Mouse (Mus musculus) stomach, embryonic 15.5 days (tissue): Measurements from ENCODE around the gene Klhl36. TPM values are rescaled to one million over a fixed set of nuclear protein-coding genes. Genes with fewer than 3 reads are reported as not detected.
A peak's percentile ranks its signal among the peaks of the same experiment; 100 is the strongest.

Experiments
- ATAC-seq: fragments of 200-750 bp; cut with Nextera tagmentation; 2 replicates; pipeline ENCODE4 v1.8.0; 2017; ENCODE audit warnings: low read depth, moderate number of reproducible peaks, moderate TSS enrichment; ENCODE audit not compliant: insufficient read depth, low FRiP score
- H3K27ac ChIP-seq: fragments of 300-500 bp; sonication (generic); 2 replicates; pipeline ENCODE4 v1.5.1; 2015; ENCODE audit warnings: mild to moderate bottlenecking, inconsistent platforms
- H3K27me3 ChIP-seq: fragments of 300-500 bp; sonication (generic); replicated peaks from 2 replicates; pipeline ENCODE4 v1.6.1; 2015; ENCODE audit warnings: inconsistent platforms
- H3K36me3 ChIP-seq: fragments of 300-500 bp; sonication (generic); 2 replicates; pipeline ENCODE4 v1.6.1; 2015; ENCODE audit warnings: inconsistent platforms
- H3K4me1 ChIP-seq: fragments of 300-500 bp; sonication (generic); 2 replicates; pipeline ENCODE4 v1.6.1; 2015; ENCODE audit warnings: inconsistent platforms
- H3K4me2 ChIP-seq: fragments of 300-500 bp; sonication (generic); 2 replicates; pipeline ENCODE4 v1.6.1; 2015; ENCODE audit warnings: mild to moderate bottlenecking, inconsistent platforms
- H3K4me3 ChIP-seq: fragments of 300-500 bp; sonication (generic); replicated peaks from 2 replicates; pipeline ENCODE4 v1.5.1; 2015; ENCODE audit warnings: inconsistent platforms
- H3K9ac ChIP-seq: fragments of 300-500 bp; sonication (generic); 2 replicates; pipeline ENCODE4 v1.6.1; 2015; ENCODE audit warnings: inconsistent platforms
- H3K9me3 ChIP-seq: fragments of 300-500 bp; sonication (generic); 2 replicates; pipeline ENCODE4 v1.6.1; 2016; ENCODE audit warnings: inconsistent platforms
- WGBS: fragments of 180-500 bp; shearing (Covaris S2); methylation state at CpG from one replicate; pipeline ENCODE4 v1.1.7; 2015; 5-methylcytosine and 5-hydroxymethylcytosine counted together
- polyA plus RNA-seq: library from polyadenylated mRNA; unstranded; fragments of >200 nt; fragmentation: Nextera tagmentation; extraction: Ambion mirVana; gene quantifications from 2 replicates; pipeline ENCODE4 v1.2.1, GENCODE M21; 2015

The Klhl36 gene
- polyA plus RNA-seq, 1 experiment from 2014 or later, result 12.3 TPM

DNA sequence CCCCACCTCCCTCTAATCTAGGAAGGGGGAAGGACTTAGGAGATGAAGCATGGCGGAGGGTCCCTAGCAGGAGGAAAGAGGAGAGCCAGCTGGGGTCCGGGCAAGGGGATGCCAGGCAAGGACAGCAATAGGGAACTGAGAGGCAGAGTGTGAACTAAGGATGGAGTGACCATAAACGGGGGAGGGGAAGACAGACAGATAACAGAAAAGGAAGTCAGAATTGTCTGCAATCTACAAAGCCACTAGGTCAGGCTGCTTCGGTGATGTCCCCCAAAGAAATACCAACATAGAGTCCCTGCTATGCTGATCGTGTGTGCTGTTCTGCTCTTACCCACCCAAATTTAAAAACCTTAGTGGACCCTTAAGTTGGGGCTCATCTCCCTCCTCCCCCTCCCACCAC, 35.1 kb upstream of the Klhl36 start:
- Histone ChIP-seq H3K27me3 (no peaks in the 10 kb centered on the region), H3K27ac (peak overlapping the region; percentile 79), H3K9me3 (no peaks in the 10 kb centered on the region), H3K4me1 (peaks cover 73% of the 10 kb centered on the region), H3K4me3 (no peak overlapping the region), H3K36me3 (peaks cover 8% of the 10 kb centered on the region; the same call in 1 of the 2 replicates), H3K9ac (no peak overlapping the region), H3K4me2 (no peak overlapping the region)
- WGBS, result 68% methylated on average over 5 of the region's 5 CpGs
- no peak for ATAC-seq

DNA sequence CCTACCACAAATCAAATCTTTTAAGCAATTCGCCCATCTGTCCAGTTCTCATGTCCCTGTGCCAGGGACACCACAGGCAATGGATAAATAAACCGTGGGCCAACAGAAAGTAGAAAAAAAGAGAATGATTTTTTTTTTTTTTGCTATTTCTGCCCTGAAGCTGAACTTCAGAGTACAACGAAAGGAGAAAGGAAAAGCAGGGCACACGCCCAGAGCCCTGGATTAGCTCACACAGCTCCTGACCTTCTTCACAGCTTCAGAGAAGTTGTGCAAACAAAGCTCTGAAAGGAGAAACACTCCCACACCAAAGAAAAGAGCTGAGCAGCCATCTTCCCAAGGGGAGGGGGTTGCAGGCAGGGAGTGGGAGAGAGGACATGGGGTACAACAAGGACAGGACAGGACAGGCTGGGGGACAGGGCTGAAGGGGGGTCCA, 34.3 kb upstream of the Klhl36 start:
- H3K9me3 ChIP-seq, result no peaks in the 10 kb centered on the region
- peak overlapping the region; percentile 79 for H3K27ac ChIP-seq
- H3K36me3 ChIP-seq, result 0 out of 2 replicates have a peak, but pooled peaks cover 1% of the 10 kb centered on the region
- peak overlapping the region; percentile 23 for H3K4me2 ChIP-seq
- WGBS, result 26% methylated on average over 4 of the region's 4 CpGs
- H3K4me3 ChIP-seq, result no peak overlapping the region
- H3K9ac ChIP-seq, result no peak overlapping the region
- peak; percentile 9; the same call in 1 of the 2 replicates for ATAC-seq
- no peaks in the 10 kb centered on the region for H3K27me3 ChIP-seq
- H3K4me1 ChIP-seq, result peaks cover 80% of the 10 kb centered on the region

DNA sequence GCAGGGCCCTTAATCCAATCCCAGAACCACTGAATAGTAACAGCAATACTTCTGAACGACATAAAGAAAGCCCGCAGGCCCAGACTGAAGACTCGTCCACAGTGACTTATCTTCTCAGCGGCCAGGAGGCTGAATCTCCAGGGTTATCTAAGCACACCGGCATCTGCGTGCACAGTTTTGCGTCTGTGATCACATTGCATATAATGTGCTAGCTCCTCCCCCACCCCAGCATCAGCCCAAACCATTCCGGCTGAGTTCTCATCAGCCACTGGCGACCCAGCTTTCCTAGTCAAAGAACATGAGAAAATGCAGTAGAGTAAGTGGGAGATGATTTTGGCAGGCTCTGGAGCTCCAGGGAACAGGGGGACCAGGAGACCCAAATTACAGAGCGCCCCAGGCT, 33.1 kb upstream of the Klhl36 start:
- no peaks in the 10 kb centered on the region for H3K36me3 ChIP-seq
- H3K27me3 ChIP-seq, result no peaks in the 10 kb centered on the region
- 71% methylated on average over 10 of the region's 10 CpGs for WGBS
- H3K4me2 ChIP-seq, result no peak overlapping the region
- H3K27ac ChIP-seq, result peak overlapping the region; percentile 79; the same call in 1 of the 2 replicates
- H3K4me3 ChIP-seq, result no peak overlapping the region
- no peak for ATAC-seq
- H3K9ac ChIP-seq, result no peak overlapping the region
- no peaks in the 10 kb centered on the region for H3K9me3 ChIP-seq
- H3K4me1 ChIP-seq, result peaks cover 87% of the 10 kb centered on the region

DNA sequence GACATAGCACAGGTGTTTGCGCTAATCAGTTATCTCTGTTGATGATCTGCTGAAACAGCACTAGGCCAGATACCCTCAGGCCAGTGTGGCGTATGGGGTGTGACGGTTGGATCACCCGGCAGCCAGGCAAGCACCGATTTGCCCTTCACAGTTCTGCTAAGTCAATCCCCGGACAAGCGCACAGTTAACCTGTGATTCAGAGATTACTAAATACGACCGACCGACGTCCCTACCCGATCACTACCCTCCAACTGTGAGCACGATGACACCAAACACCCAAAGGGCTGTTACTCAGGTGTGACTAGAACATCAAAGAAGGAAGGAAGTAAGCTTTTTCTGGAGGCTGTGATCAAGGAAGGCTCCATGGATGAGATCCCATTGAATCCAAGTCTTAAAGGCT, 32.6 kb upstream of the Klhl36 start:
- no peaks in the 10 kb centered on the region for H3K36me3 ChIP-seq
- H3K27ac ChIP-seq, result peak overlapping the region; percentile 26; the same call in 1 of the 2 replicates
- H3K4me3 ChIP-seq, result no peak overlapping the region
- no peak for ATAC-seq
- H3K4me2 ChIP-seq, result no peak overlapping the region
- H3K27me3 ChIP-seq, result no peaks in the 10 kb centered on the region
- 68% methylated on average over 13 of the region's 13 CpGs for WGBS
- H3K4me1 ChIP-seq, result peaks cover 85% of the 10 kb centered on the region
- H3K9ac ChIP-seq, result no peak overlapping the region
- no peaks in the 10 kb centered on the region for H3K9me3 ChIP-seq

DNA sequence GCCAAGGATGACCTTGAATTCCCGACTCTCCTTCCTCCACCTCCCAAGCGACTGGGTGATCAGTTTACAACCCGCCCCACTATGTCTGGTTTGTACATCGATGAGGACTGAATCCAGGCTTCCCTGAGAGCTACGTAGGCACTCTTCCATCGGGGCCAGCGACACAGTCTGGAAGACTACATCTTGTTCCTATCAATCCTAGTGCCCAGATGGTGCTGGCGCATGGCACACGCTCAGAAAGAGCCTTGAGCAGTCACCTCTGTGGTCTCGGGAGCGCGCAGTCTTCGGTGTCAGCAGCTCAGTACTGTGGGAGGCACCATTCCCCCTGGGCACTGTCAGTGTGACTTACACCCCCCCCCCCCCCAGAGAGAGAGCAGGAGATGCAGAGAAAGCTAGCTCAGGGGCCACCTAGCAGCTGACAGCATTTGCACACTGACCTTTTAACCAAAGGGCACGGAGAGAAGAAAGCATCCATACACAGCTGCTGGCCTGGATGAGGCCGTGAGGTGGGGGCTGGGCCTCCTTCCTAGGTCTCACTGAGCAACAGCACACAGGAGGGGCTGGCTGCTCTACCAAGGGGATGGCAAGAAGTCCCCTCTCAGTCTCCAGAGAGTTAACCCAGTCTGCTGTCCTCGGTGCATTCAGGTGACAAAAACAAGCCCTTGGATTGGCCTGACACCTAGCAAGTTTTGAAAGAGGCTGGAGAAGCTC, 32.0 kb upstream of the Klhl36 start:
- WGBS, result 56% methylated on average over 16 of the region's 16 CpGs
- Histone ChIP-seq H3K27ac (peak overlapping the region; percentile 26; the same call in 1 of the 2 replicates), H3K4me3 (no peak overlapping the region), H3K36me3 (no peaks in the 10 kb centered on the region), H3K9ac (no peak overlapping the region), H3K4me1 (peaks cover 84% of the 10 kb centered on the region), H3K9me3 (no peaks in the 10 kb centered on the region), H3K4me2 (no peak overlapping the region), H3K27me3 (no peaks in the 10 kb centered on the region)
- no peak for ATAC-seq

DNA sequence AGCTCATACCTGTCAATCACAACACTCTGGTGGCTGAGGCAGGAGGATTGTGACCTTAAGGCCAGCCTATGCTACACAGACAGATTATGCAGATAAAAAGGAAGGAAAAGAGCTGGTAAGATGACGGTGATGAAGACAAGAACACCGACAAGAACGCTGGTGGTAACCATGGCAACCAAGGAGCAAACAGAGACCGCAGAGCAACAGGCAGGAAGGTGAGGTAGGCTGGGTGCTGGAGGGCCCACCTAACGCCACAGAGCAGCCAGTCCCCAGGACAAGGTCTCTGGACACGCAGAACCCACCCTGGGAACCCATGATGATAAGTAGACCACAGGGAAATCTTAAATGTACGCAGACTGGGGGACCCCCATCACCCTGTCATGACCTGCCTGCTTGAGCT, 31.5 kb upstream of the Klhl36 start:
- Histone ChIP-seq H3K4me3 (no peak overlapping the region), H3K27ac (0 out of 2 replicates have a peak overlapping the region, but pooled peaks have one; percentile 5), H3K36me3 (no peaks in the 10 kb centered on the region), H3K27me3 (no peaks in the 10 kb centered on the region), H3K9ac (no peak overlapping the region), H3K9me3 (no peaks in the 10 kb centered on the region), H3K4me2 (no peak overlapping the region), H3K4me1 (peaks cover 83% of the 10 kb centered on the region)
- 46% methylated on average over 7 of the region's 7 CpGs for WGBS
- ATAC-seq, result no peak

DNA sequence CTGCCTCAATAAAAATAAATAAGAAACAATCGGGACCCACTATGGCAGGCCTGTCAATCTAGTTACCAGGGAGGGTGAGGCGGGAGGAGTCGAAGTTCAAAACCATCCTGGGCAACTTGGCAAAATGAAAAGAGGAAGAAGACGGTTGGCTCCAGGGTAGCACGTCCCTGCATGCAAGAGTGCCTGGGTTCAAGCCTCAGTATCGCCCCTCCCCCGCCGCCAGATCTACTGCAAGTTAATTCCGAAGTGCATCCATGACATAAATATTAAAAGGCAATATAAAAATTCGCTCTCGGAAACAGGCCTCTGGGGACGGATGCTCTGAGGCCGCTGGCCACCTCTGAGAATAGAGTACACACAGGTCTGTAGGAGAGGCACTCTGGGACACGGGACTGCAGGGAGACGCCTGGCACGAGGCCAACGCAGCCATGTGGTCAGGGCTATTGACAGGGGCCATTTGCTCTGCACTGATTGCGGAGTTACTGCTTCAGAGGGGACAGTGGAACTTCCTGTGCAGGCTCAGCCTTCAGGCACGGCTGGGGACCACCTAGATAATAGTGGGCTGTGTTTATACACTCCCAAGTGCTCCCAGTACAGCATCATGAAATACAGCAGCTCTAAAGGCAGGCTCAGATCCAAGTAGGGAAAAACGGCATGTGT, 30.6 kb upstream of the Klhl36 start:
- no peaks in the 10 kb centered on the region for H3K36me3 ChIP-seq
- H3K27ac ChIP-seq, result peak overlapping the region; percentile 87
- H3K9ac ChIP-seq, result no peak overlapping the region
- H3K4me2 ChIP-seq, result peak overlapping the region; percentile 30
- peak overlapping the region; percentile 5; the same call in 1 of the 2 replicates for H3K4me3 ChIP-seq
- WGBS, result 20% methylated on average over 20 of the region's 20 CpGs
- ATAC-seq, result peak; percentile 77
- no peaks in the 10 kb centered on the region for H3K9me3 ChIP-seq
- H3K4me1 ChIP-seq, result peaks cover 76% of the 10 kb centered on the region
- no peaks in the 10 kb centered on the region for H3K27me3 ChIP-seq

DNA sequence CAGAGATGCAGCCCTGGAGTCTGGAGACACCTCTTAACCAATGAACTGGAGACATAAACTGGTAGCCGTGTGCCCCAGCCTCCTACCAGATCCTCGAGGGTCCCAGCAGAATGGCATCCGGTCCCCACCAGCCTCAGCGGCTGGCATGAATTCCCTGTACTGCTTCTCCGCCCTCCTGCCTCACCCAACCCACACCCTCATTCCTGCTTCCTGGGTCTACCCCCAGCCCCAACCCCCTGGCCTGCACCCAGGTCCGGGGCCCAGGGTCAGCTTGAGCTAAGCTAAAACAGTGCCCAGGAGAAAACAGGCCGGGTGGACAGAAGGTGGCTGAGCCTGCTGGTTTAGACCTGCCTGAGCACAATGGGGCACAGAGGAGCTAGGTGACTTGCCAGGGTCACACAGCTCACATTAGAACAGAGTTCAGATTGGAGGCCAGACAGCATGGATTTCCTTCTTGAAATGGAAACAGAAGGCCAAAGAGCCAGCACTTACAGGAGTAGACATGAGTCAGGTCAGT, 29.9 kb upstream of the Klhl36 start:
- ATAC-seq, result peak; percentile 4; the same call in 1 of the 2 replicates
- no peak overlapping the region for H3K9ac ChIP-seq
- peak overlapping the region; percentile 30 for H3K4me2 ChIP-seq
- H3K27me3 ChIP-seq, result no peaks in the 10 kb centered on the region
- no peaks in the 10 kb centered on the region for H3K9me3 ChIP-seq
- peaks cover 76% of the 10 kb centered on the region for H3K4me1 ChIP-seq
- H3K36me3 ChIP-seq, result no peaks in the 10 kb centered on the region
- peak overlapping the region; percentile 87 for H3K27ac ChIP-seq
- peak overlapping the region; percentile 5; the same call in 1 of the 2 replicates for H3K4me3 ChIP-seq
- 43% methylated on average over 7 of the region's 7 CpGs for WGBS

DNA sequence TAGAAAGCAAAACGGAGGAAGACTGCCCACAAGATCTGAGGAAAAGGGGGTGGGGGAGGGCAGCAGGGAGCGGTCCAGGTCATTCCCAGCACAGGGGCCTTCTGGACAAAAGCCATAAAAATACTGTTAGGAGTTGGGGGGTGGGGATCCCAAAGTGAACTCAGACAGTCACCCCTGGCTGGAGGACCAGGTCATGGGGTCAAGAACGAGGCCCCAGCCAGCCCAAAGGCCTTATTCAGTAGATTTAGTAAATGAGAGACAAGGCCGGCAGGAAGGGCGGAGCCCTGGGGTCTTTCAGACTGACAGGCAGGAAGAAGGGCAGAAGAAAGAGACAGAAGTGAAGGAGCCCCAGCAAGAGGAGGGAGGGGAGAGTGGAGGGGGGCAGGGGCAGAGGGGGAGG, 29.1 kb upstream of the Klhl36 start:
- Histone ChIP-seq H3K9me3 (no peaks in the 10 kb centered on the region), H3K4me2 (peak overlapping the region; percentile 26; the same call in 1 of the 2 replicates), H3K36me3 (no peaks in the 10 kb centered on the region), H3K27me3 (no peaks in the 10 kb centered on the region), H3K4me3 (no peak overlapping the region), H3K27ac (peak overlapping the region; percentile 87), H3K4me1 (peaks cover 76% of the 10 kb centered on the region), H3K9ac (no peak overlapping the region)
- WGBS, result 39% methylated on average over 5 of the region's 5 CpGs
- no peak for ATAC-seq

DNA sequence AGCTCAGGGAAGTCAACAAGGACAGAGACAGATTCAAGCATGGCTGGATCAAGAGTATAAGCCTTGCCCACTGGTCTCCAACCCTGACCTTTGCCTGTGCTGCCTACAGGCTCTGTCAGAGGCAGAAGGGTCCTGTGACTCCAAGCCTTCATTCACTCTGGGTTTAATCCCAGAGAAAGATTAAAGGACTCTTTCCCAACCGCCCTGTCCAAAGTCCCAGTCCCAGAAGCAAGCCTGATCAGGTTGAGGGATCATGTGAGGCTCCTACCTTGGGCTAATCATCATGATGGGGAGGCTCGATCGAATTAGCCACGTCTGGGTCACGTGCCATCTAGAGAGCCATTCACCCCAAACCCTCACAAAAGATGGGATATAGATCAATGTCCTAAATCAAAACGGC, 27.4 kb upstream of the Klhl36 start:
- Histone ChIP-seq H3K9me3 (no peaks in the 10 kb centered on the region), H3K27ac (no peak overlapping the region), H3K4me3 (no peak overlapping the region), H3K9ac (no peak overlapping the region), H3K27me3 (no peaks in the 10 kb centered on the region), H3K36me3 (no peaks in the 10 kb centered on the region), H3K4me1 (peaks cover 74% of the 10 kb centered on the region), H3K4me2 (no peak overlapping the region)
- no peak for ATAC-seq
- 86% methylated on average over 6 of the region's 6 CpGs for WGBS

DNA sequence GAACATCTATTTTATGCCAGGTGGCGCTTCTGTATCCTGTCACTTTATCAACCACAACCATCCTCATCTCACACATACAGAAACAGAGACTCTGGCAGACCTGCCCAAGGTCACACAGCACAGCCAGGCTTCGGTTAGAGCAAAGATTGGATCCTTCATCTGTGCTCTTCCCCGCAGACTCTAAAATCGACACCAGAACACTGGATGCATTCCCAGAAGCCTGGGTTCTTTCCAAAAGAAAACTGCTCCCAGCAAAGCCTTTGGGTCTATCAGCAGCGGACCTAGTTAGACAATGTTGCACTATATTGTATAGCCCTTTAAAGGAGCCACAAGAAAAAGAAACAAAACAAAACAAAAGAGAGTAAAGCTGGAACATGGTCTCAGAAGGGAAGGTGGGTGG, 26.8 kb upstream of the Klhl36 start:
- 75% methylated on average over 5 of the region's 5 CpGs for WGBS
- H3K9ac ChIP-seq, result no peak overlapping the region
- H3K27me3 ChIP-seq, result no peaks in the 10 kb centered on the region
- H3K9me3 ChIP-seq, result no peaks in the 10 kb centered on the region
- ATAC-seq, result no peak
- no peak overlapping the region for H3K4me3 ChIP-seq
- H3K36me3 ChIP-seq, result no peaks in the 10 kb centered on the region
- H3K4me1 ChIP-seq, result peaks cover 68% of the 10 kb centered on the region
- H3K27ac ChIP-seq, result no peak overlapping the region
- H3K4me2 ChIP-seq, result no peak overlapping the region

DNA sequence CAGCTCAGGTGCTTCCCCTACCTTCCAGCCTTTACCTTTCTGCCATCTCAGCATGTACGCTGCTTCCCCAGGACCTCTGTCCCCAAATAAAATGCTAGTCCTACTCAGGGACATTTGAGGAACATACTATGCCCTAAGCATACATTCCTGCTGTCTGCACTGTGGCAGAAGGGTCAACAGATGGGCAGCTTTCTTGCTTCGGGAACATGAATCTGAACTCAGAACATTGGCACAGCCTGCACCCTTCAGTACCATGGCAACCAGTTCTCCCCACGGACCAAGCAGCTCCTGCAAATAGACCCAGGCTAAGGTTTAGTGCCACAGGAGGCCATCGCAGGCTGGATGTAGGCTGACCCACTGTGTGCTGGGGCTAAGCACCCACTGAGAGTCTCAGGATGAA, 25.2 kb upstream of the Klhl36 start:
- no peaks in the 10 kb centered on the region for H3K36me3 ChIP-seq
- no peaks in the 10 kb centered on the region for H3K9me3 ChIP-seq
- H3K4me3 ChIP-seq, result no peak overlapping the region
- no peaks in the 10 kb centered on the region for H3K27me3 ChIP-seq
- H3K27ac ChIP-seq, result no peak overlapping the region
- peak overlapping the region; percentile 82; the same call in 1 of the 2 replicates for H3K4me2 ChIP-seq
- ATAC-seq, result no peak
- WGBS, result 76% methylated on average over 4 of the region's 4 CpGs
- H3K4me1 ChIP-seq, result peaks cover 59% of the 10 kb centered on the region
- H3K9ac ChIP-seq, result no peak overlapping the region
